In genomic region chr7:116644902-116645650, GRCm38 (mm10) we compare ENCODE assay signal across 8 mouse cellular contexts.
DNase-seq lines count a peak whose midpoint lies in the region; ATAC-seq lines count a peak whose summit lies in the region.

No protein-coding gene starts in this region.

- no peaks in the 10 kb centered on the region for H3K36me3 ChIP-seq in forebrain, embryonic 10.5 days (replicated peaks)
- H3K36me3 ChIP-seq in forebrain, embryonic 12.5 days (replicated peaks): no peaks in the 10 kb centered on the region

- H3K9me3 ChIP-seq in forebrain, embryonic 10.5 days: no peaks in the 10 kb centered on the region
- H3K9me3 ChIP-seq in forebrain, embryonic 12.5 days: no peaks in the 10 kb centered on the region

- no peak overlapping the region for H3K4me3 ChIP-seq in forebrain, embryonic 10.5 days
- H3K4me3 ChIP-seq in forebrain, embryonic 12.5 days (replicated peaks): no peak overlapping the region

- ATAC-seq in forebrain, embryonic 12.5 days (ENCODE audit: low FRiP score): no peak

- DNase-seq in forebrain, embryonic 10.5 days (ENCODE audit: extremely low spot score, low spot score): peak; percentile 48
- peak; percentile 72 for DNase-seq in A20 (ENCODE audit: low read depth, low spot score)
- DNase-seq in adrenal gland, postnatal 25 days: peak; percentile 36
- DNase-seq in frontal cortex, postnatal 14 days (ENCODE audit: low spot score in 2 of 2): peak; percentile 8 to 35
- DNase-seq in kidney, postnatal 4 days: peak; percentile 67 to 76
- DNase-seq in lung, postnatal 10 days: peak; percentile 54
- peak; percentile 28 to 74 for DNase-seq in spleen, postnatal 4 days (ENCODE audit: low spot score in 2 of 2)

- no peak overlapping the region for H3K4me2 ChIP-seq in forebrain, embryonic 12.5 days

- H3K27me3 ChIP-seq in forebrain, embryonic 10.5 days (ENCODE audit: poor library complexity, severe bottlenecking): no peaks in the 10 kb centered on the region; the same call in 1 of the 2 replicates
- no peaks in the 10 kb centered on the region for H3K27me3 ChIP-seq in forebrain, embryonic 12.5 days

- H3K9ac ChIP-seq in forebrain, embryonic 12.5 days: no peak overlapping the region

- H3K4me1 ChIP-seq in forebrain, embryonic 10.5 days: no peaks in the 10 kb centered on the region
- H3K4me1 ChIP-seq in forebrain, embryonic 12.5 days: no peaks in the 10 kb centered on the region; the same call in 1 of the 2 replicates

- H3K27ac ChIP-seq in forebrain, embryonic 10.5 days: no peak overlapping the region
- no peak overlapping the region for H3K27ac ChIP-seq in forebrain, embryonic 12.5 days

- 57% methylated on average over 10 of the region's 10 CpGs for WGBS in forebrain, embryonic 10.5 days
- 55% methylated on average over 10 of the region's 10 CpGs for WGBS in forebrain, embryonic 12.5 days

Comparison
In these comparisons a context has a peak if more than half of its experiments do, and no peak if none do; other contexts are left out.
1. DNase-seq: peak in every context shown above with its lines; median percentile 72 in A20; 72 in kidney, postnatal 4 days; 54 in lung, postnatal 10 days; 51 in spleen, postnatal 4 days; 48 in forebrain, embryonic 10.5 days; 36 in adrenal gland, postnatal 25 days; 22 in frontal cortex, postnatal 14 days.